Mouse (Mus musculus): ENCODE measurements at regions not wholly inside any gene's neighbourhood (a gene's known extent, or its start where the extent isn't known, plus 50 kb on each side); places are given as distances from the start of the nearest gene placed in this dataset.

GRCm38 (mm10) chr1:73184477-73184876 is 168.8 kb upstream of the Tnp1 start:
- DNase-seq = no peak

- DNase-seq = no peak
Observed at GRCm38 (mm10) chr1:73178810-73179209, 163.1 kb upstream of the Tnp1 start.

- DNase-seq = no peak
Observed at GRCm38 (mm10) chr1:73177076-73177475, 161.4 kb upstream of the Tnp1 start.

GRCm38 (mm10) chr1:73170668-73171008 is 154.9 kb upstream of the Tnp1 start:
- DNase-seq = no peak

GRCm38 (mm10) chr1:73169929-73170667 is 154.4 kb upstream of the Tnp1 start:
- no peak for DNase-seq

GRCm38 (mm10) chr1:73169077-73169869 is 153.6 kb upstream of the Tnp1 start:
- no peak for DNase-seq

- no peak for DNase-seq
Observed at GRCm38 (mm10) chr1:73160199-73160598, 144.5 kb upstream of the Tnp1 start.

GRCm38 (mm10) chr1:73159405-73159976 is 143.8 kb upstream of the Tnp1 start:
- no peak for DNase-seq

GRCm38 (mm10) chr1:73153438-73154097 is 137.9 kb upstream of the Tnp1 start:
- no peak for DNase-seq

- no peak for DNase-seq
Observed at GRCm38 (mm10) chr1:73149926-73150325, 134.2 kb upstream of the Tnp1 start.

GRCm38 (mm10) chr1:73142845-73143244 is 127.1 kb upstream of the Tnp1 start:
- DNase-seq = no peak

GRCm38 (mm10) chr1:73140557-73141345 is 125.0 kb upstream of the Tnp1 start:
- no peak for DNase-seq

GRCm38 (mm10) chr1:73130215-73130861 is 114.6 kb upstream of the Tnp1 start:
- no peak for DNase-seq

- no peak for DNase-seq
Observed at GRCm38 (mm10) chr1:73123012-73123411, 107.3 kb upstream of the Tnp1 start.

- DNase-seq = no peak
Observed at GRCm38 (mm10) chr1:73118661-73119060, 103.0 kb upstream of the Tnp1 start.

GRCm38 (mm10) chr1:73116526-73116925 is 100.8 kb upstream of the Tnp1 start:
- DNase-seq = no peak

- DNase-seq = no peak
Observed at GRCm38 (mm10) chr1:73115854-73116253, 100.1 kb upstream of the Tnp1 start.

GRCm38 (mm10) chr1:73113137-73113536 is 97.4 kb upstream of the Tnp1 start:
- DNase-seq = no peak

GRCm38 (mm10) chr1:73112711-73113110 is 97.0 kb upstream of the Tnp1 start:
- no peak for DNase-seq

GRCm38 (mm10) chr1:73111911-73112310 is 96.2 kb upstream of the Tnp1 start:
- DNase-seq = no peak

GRCm38 (mm10) chr1:73105856-73106463 is 90.3 kb upstream of the Tnp1 start:
- no peak for DNase-seq

Data from right cerebral cortex, adult 18-20 months (tissue).